Mouse (Mus musculus): ENCODE results near the gene Asb15.

Asb15 gene

GRCm38 (mm10) chr6:24528064-24528243 is at the start of gene Asb15:
TSS of gene Asb15 (plus strand) at chr6:24528144.
- DNase-seq (ENCODE audit: low read depth, low spot score) = no peak

DNA sequence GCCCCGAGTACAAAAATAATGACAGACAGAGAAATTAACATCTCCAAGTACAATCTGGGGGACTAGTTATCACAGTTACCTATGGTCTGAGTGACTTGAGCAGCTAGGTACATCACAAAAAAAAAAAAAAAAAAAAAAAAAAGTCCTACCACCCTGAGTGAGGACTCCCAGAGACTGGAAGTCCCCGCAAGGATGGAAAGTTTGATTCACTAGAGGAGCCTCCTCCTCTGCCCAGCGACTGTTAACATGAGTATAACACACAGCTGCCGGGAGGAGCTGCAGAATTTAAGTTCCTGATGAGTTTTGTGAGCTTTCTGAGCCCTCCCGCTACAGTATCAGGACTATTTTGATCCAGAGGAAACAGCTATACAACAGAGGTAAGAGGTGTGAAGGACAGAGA is 41.4 kb upstream of the Asb15 start:
- no peak for DNase-seq (ENCODE audit: low read depth, low spot score)

- peak; percentile 59 for DNase-seq (ENCODE audit: low read depth, low spot score)
Measured at GRCm38 (mm10) chr6:24490341-24490740, 37.6 kb upstream of the Asb15 start.

DNA sequence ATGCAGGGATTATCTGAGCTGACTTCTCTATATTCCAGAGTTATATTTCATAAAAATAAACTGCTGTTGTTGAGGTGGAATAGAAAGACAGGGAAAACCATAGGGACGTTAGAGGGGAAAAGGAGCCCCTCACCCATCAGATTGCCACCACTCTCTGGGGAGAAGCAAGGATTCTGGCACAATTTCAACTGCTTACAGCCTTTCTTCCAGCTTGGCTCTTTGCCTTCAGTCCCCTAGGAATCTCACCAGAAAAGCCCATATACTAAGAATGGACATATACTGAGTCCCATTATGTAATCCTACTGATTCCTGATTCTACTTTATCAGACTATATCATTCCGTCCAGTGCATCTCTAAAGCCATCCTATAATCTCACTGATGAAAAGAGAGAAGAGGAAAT is 23.8 kb upstream of the Asb15 start:
- DNase-seq (ENCODE audit: low read depth, low spot score) = no peak

DNA sequence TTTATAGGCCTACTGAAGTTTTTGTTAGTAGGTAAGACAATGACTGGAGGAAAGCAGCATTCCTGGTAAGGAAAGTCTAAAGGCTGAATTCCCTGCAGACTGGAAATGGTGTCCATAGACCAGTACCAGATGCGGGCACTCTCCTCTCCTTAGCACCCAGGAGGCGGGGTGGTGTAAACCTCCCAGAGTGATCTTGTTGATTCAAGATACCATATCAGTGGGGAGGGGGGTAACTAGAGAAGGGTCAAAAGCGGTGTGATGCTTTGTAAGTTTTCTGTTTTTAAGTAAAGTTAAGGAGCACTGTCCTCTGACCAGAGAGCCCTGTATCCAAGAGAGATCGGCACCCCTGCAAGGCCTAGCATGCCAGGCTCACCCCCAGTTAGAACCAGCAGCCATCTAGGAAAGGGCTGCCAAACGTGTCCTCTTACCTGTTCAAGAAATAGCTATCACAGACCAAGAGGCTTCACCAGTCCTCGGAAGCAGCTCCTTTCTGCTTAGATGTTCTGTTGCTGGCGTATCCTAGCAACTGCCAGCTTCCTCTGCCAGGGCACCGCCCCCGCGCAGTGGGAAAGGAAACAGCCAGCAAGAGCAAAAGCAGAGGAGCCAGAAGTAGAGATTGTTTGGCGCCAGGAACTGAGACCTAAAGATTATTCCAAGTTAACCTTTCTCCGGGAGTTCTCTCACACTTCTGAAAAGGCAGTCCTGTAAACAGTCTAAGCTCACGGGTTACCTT is 13.2 kb upstream of the Asb15 start, which contains the start of gene Iqub:
Iqub (minus strand) TSS at position 516 of the 733 bp plus-strand sequence.
- DNase-seq (ENCODE audit: low read depth, low spot score) = peak; percentile 39

- peak; percentile 79 for DNase-seq (ENCODE audit: low read depth, low spot score)
Measured at GRCm38 (mm10) chr6:24516197-24516596, 11.7 kb upstream of the Asb15 start.

DNA sequence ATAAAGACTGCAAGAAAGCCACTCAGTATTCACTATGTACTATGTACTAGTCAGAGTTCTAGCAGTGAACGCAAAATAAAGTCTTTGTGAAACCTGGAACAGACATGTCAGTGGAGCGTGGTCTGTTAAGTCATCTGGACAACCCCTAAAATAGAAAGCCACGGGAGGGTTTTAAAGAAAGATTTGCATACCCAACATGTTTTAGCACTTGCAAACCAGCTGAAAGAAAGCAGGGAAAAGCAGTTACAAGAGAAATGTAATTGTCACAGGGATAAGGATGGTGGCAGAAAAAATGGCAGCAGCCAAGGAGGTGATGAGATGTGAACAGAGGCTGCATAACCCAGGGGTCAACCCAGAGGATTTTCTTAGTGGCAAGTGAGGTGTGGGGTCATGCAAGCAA is 2.2 kb upstream of the Asb15 start:
- no peak for DNase-seq (ENCODE audit: low read depth, low spot score)

DNA sequence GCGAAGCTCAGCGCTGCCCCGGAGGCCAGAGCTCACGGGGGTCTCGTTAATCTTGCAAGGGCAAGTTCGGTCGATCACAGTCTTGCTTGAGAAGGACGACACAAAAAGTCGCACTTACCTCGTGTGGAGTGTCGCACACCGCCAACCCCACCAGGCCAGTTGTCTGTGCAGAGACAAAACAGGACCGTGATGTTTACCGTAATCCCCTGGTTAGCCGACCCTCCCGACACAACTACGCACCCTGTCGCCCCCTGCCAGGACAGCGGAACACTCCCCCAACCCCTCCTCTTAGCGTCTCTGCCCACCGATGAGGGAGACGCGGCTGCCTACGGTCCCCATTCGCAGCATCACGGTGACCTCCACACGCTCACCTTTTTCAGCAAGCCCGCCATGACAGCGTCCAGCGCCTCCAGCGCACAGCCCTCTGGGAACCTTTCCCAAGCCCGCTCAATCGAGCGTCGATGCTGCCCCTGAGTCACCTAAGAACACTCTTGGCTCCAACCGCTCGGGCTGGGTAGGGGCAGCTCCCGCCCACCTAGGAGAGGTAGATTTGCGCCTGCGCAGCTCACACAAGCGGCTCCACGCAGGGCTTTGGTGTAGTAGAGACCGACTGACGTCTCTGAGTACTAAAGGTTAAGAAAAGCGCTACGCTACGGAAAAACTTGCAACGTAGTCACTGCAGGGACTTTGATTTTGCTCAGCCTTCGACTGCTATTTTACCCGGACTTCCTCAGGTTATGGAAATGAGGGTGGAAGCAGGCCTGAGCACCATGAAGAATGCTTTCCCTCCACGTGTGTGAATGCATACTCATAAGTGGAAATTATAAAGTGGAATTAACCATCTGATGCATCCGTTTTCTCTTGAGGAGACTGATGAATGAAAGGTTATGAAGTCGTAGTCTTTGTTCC is 535 bp upstream of the Asb15 start, which contains the start of gene Ndufa5:
Ndufa5 (minus strand) TSS at position 859 of the 909 bp plus-strand sequence.
- peak; percentile 99 for DNase-seq (ENCODE audit: low read depth, low spot score)

GRCm38 (mm10) chr6:24530166-24530565 is 2.2 kb downstream of the Asb15 start:
- DNase-seq (ENCODE audit: low read depth, low spot score) = peak; percentile 91

DNA sequence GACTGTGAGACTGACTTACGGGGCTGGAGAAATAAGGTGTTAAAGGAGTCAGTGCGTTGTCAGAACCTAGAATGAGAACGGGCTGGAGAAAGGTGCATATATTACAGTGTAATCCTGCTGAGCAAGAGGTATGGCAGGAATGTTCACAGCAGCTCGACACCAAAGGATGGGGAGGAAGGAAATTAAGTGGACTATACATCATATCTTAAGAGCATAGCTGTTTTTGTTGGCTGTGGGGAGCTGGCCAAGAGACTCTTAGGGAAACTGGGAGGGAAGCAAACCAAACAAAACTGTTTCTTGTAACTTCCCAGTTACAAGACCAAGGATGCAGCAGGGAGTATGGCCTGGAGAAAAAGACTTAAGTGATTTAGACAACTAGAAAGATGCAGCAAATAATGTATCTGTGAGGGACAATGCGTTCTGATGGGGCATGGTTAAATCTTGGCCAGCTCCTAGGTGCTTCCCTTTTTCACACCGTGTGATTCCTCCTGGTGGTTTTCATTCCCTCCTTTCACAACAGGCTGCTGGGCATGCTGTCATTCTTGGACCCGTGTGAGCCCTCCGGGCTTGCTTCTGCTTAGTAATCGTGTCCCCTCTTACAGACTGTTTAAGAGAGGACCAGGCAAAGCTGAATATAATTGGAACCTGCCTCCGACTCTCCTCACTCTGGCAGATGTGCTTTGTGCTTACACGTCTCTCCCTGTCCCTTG is 2.9 kb downstream of the Asb15 start:
- no peak for DNase-seq (ENCODE audit: low read depth, low spot score)

DNA sequence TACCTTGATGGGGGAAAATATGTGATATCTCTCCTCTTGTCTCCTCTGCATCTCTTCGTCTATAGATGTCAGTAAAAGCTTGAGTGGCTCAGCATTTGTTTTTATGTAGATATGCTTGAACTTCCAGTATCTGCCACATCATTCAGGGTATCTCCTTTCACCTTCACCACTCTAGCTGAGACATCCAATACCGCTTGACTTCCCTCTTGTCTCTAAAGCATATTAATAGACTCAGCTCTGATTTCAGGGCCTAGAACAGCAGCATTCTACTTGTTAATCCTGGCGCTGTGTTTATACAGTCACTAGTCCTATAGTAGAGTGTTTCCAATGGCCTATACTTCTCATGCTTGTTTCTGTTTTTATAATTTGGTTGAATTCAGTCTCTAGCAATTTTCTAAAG is 4.9 kb downstream of the Asb15 start:
- no peak for DNase-seq (ENCODE audit: low read depth, low spot score)

DNA sequence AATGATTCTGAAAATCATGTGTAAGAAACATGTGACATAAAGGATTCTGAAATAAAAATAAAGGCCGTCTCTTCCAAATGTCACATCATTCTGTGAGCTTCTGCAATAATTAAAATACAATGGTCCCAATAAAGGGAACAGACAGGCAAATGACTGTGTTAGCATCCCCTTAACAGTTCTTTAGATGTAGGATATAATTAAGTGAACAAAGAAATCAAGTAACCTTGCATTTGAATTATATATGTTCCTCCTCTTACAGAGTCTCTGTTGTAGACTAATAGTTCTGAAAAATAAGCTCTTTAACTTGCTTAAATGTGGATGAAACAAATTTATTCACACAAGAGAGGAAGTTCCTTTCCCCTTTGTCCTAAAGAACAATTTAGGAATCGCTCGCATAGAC is 10.5 kb downstream of the Asb15 start:
- no peak for DNase-seq (ENCODE audit: low read depth, low spot score)

- no peak for DNase-seq (ENCODE audit: low read depth, low spot score)
Measured at GRCm38 (mm10) chr6:24540106-24540505, 12.2 kb downstream of the Asb15 start.

DNA sequence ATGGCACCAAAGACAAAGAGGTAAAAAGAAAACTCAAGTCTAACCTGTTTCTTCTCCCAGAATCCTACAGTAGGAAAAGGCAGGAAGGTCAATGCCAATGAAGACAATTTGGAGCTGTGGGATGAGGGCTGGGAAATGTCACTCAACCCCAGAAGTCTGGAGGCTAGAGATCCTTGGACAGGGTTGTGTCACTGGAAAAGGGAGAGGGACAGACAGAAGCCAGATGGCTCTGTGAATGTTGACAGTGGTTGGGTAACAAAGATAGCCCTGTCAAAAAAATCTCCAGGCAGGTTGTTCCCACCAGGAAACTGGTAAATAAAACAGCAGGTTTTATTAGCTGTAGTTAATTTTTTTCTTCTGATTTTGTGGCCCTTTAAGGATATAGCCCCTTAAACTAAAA is 14.4 kb downstream of the Asb15 start:
- DNase-seq (ENCODE audit: low read depth, low spot score) = no peak

DNA sequence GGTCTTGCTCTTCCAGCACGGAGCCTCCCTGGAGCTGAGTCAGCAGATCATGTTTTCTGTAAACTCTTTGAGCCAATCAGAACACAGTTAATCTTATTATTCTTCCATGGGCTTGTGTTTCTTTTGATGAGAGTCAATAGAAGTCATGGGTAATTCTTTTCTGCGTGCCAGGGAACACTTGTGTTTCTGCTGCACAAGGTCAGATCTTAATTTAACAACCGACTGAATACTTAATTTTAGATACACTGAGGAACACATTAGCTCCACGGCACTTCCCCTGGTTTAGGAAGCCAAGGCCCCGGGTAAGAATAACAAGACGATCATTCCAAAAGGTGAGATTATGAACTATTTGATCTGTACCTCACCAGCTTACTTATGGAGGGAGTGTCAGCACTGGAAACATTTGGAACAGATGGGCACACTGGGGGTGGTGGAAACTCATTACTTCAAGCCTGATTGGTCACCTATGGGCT is 15.2 kb downstream of the Asb15 start:
- no peak for DNase-seq (ENCODE audit: low read depth, low spot score)

- DNase-seq (ENCODE audit: low read depth, low spot score) = no peak
Measured at GRCm38 (mm10) chr6:24546716-24547420, 18.9 kb downstream of the Asb15 start.

GRCm38 (mm10) chr6:24549801-24550200 is 21.9 kb downstream of the Asb15 start:
- no peak for DNase-seq (ENCODE audit: low read depth, low spot score)

DNA sequence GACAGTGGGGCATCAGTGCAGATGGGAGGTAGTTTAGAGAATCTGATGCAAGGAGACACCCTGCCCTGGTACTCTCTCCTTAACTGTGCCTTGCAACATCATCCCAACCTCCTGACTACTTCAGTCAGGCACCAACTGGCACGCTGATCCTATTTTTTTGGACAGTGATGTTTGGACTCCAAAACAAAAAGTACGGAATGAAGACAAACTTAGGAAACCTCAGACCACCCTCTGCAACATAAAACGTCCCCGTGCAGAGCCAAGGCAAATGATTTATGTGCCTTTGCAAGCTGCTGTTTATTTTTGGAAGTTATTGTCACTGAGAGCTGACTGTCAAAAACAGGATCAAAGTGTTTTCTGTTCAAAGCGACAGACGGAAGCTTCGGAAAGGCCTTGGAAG is 24.1 kb downstream of the Asb15 start:
- no peak for DNase-seq (ENCODE audit: low read depth, low spot score)

- DNase-seq (ENCODE audit: low read depth, low spot score) = peak; percentile 64
Measured at GRCm38 (mm10) chr6:24554427-24555086, 26.6 kb downstream of the Asb15 start.

DNA sequence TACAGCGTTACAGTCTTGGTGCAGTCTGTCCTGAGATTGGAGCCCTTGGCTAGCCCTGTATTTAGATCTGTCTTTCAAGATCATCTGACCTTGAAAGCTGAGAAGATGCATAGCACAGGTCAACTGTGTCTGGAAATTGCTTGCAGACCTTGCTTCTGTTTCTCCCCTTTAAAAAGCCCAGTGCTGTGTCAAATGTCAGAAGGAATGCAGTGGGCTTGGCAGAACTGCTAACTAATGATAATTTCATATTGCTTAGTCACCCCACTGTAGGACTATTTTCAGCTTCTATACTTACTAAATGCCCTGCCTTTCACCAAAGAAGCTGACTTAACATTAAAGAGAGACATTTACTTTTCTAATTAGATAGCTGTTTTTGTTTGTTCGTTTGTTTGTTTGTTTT is 27.5 kb downstream of the Asb15 start:
- peak; percentile 65 for DNase-seq (ENCODE audit: low read depth, low spot score)

DNA sequence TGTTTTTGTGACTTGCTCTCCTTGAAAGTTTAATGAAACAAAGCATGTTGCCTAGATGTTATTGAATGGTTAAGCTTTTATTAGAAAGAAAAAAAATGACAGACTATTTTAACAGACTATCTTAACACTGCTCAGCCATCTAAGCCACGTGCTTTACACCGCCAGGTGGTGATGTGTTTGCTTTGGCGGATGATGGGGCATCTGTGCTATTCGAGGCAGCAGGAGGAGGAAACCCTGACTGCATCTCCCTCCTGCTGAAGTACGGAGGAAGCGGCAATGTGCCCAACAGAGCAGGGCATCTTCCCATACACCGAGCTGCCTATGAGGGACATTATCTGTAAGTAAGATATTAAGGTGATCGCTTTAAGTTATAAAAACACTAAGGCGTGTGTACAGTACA is 36.1 kb downstream of the Asb15 start:
- DNase-seq (ENCODE audit: low read depth, low spot score) = no peak

Data from 3T3-L1 (cell line).